Mouse (Mus musculus) embryonic facial prominence, embryonic 15.5 days (tissue): ENCODE data around the gene Ccdc103. TPM values are rescaled to one million over a fixed set of nuclear protein-coding genes. Genes with fewer than 3 reads are reported as not detected.
A peak's percentile ranks its signal among the peaks of the same experiment; 100 is the strongest.

Source experiments
- ATAC-seq: fragments of 200-750 bp; cut with Nextera tagmentation; 2 replicates; pipeline ENCODE4 v1.8.0; 2017; ENCODE audit warnings: low read depth, moderate TSS enrichment; ENCODE audit not compliant: insufficient number of reproducible peaks, low FRiP score, low TSS enrichment
- H3K27ac ChIP-seq: fragments of 300-500 bp; sonication (generic); replicated peaks from 2 replicates; pipeline ENCODE4 v1.5.1; 2015; ENCODE audit warnings: mild to moderate bottlenecking, inconsistent platforms
- H3K27me3 ChIP-seq: fragments of 300-500 bp; sonication (generic); 2 replicates; pipeline ENCODE4 v1.6.1; 2015; ENCODE audit warnings: inconsistent platforms
- H3K36me3 ChIP-seq: fragments of 300-500 bp; sonication (generic); 2 replicates; pipeline ENCODE4 v1.6.1; 2015; ENCODE audit warnings: mild to moderate bottlenecking, inconsistent platforms
- H3K4me1 ChIP-seq: fragments of 300-500 bp; sonication (generic); 2 replicates; pipeline ENCODE4 v1.6.1; 2015; ENCODE audit warnings: inconsistent platforms
- H3K4me2 ChIP-seq: fragments of 300-500 bp; sonication (generic); replicated peaks from 2 replicates; pipeline ENCODE4 v1.6.1; 2015; ENCODE audit warnings: mild to moderate bottlenecking, inconsistent platforms
- H3K4me3 ChIP-seq: fragments of 300-500 bp; sonication (generic); replicated peaks from 2 replicates; pipeline ENCODE4 v1.5.1; 2015; ENCODE audit warnings: mild to moderate bottlenecking, inconsistent platforms
- H3K9ac ChIP-seq: fragments of 300-500 bp; sonication (generic); 2 replicates; pipeline ENCODE4 v1.6.1; 2015; ENCODE audit warnings: inconsistent platforms
- H3K9me3 ChIP-seq: fragments of 300-500 bp; sonication (generic); replicated peaks from 2 replicates; pipeline ENCODE4 v1.6.1; 2016; ENCODE audit warnings: inconsistent platforms
- WGBS: fragments of 180-500 bp; shearing (Covaris S2); methylation state at CpG from one replicate; pipeline ENCODE4 v1.1.7; 2015; 5-methylcytosine and 5-hydroxymethylcytosine counted together
- polyA plus RNA-seq: library from polyadenylated mRNA; unstranded; fragments of >200 nt; fragmentation: Nextera tagmentation; extraction: Ambion mirVana; gene quantifications from 2 replicates; pipeline ENCODE4 v1.2.1, GENCODE M21; 2015

The Ccdc103 gene
- polyA plus RNA-seq, 1 experiment from 2014 or later = 5.5 TPM

DNA sequence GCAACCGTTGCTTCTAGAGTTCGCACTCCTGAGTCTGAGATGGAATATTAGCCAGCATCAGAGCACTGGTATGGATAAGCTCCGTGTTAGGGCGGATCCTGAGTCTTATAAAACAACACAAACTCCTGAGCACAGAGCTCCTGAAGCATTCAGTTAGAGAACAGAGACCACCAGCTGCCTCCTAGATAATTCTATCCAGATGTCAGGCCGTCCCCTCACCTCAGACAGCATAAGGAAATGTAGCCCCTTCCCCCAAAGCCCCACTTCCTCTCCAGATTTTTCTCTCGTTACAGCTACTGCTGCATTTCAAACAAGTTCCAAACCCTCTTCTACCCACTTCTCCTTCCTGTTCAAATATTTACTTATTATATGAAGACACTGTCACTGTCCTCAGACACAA, 25.1 kb upstream of the Ccdc103 start:
- H3K36me3 ChIP-seq = peaks cover 83% of the 10 kb centered on the region
- ATAC-seq = no peak
- WGBS = 38% methylated on average over 6 of the region's 6 CpGs
- no peak overlapping the region for H3K9ac ChIP-seq
- H3K27me3 ChIP-seq = no peaks in the 10 kb centered on the region
- no peak overlapping the region for H3K4me2 ChIP-seq
- no peak overlapping the region for H3K27ac ChIP-seq
- no peaks in the 10 kb centered on the region for H3K4me1 ChIP-seq
- H3K9me3 ChIP-seq = no peaks in the 10 kb centered on the region
- H3K4me3 ChIP-seq = no peak overlapping the region

- no peak overlapping the region for H3K9ac ChIP-seq
- 97% methylated on average over 11 of the region's 11 CpGs for WGBS
- no peaks in the 10 kb centered on the region for H3K4me1 ChIP-seq
- H3K4me2 ChIP-seq = no peak overlapping the region
- H3K36me3 ChIP-seq = peaks cover 83% of the 10 kb centered on the region
- no peak overlapping the region for H3K4me3 ChIP-seq
- H3K27ac ChIP-seq = no peak overlapping the region
- no peaks in the 10 kb centered on the region for H3K9me3 ChIP-seq
- H3K27me3 ChIP-seq = no peaks in the 10 kb centered on the region
- no peak for ATAC-seq
These were observed 22.1 kb upstream of the Ccdc103 start for GRCm38 (mm10) chr11:102858951-102859350.

DNA sequence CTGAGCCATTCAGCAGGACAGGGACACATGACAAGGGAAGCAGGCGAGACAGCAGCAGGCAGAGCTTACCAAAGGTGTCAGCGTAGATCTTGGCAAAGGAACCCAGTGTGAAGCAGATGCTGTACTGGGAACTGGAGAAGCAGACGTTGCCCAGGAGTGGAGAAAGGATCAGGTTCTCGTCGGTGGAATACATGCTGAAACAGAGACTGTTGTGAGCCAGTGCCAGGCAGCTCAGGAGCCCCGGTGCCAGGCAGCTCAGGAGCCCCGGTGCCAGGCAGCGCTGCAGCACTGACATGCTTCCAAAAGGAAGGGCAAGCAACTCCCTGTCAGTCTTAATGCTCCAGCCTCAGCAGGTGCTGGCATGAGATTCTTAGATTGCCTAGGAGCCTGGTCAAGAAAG, 21.1 kb upstream of the Ccdc103 start:
- no peak overlapping the region for H3K4me3 ChIP-seq
- peaks cover 78% of the 10 kb centered on the region for H3K36me3 ChIP-seq
- WGBS = 85% methylated on average over 8 of the region's 8 CpGs
- H3K27ac ChIP-seq = no peak overlapping the region
- H3K4me1 ChIP-seq = no peaks in the 10 kb centered on the region
- H3K9ac ChIP-seq = no peak overlapping the region
- H3K27me3 ChIP-seq = no peaks in the 10 kb centered on the region
- H3K4me2 ChIP-seq = no peak overlapping the region
- H3K9me3 ChIP-seq = no peaks in the 10 kb centered on the region
- ATAC-seq = no peak

DNA sequence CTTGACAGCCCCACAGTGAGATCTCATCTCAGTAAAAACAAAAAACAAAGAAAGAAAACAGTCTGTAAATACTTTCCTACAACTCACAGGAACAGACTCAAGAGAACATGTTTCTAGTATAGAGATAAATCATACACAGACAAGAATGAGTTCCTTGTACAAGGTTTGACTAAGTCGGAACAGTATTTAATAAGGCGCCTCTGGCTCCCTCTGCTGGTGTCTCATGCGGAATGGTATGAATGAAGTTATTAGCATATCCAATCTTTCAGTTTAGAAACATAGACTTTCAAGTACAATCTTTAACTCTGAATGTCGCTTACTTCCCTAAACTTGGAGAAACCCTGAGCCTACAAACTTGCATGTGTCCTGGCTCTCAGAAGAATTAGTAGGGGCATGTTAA, 16.7 kb upstream of the Ccdc103 start:
- no peaks in the 10 kb centered on the region for H3K9me3 ChIP-seq
- H3K27me3 ChIP-seq = no peaks in the 10 kb centered on the region
- H3K9ac ChIP-seq = no peak overlapping the region
- no peaks in the 10 kb centered on the region for H3K4me1 ChIP-seq
- no peak for ATAC-seq
- H3K4me3 ChIP-seq = no peak overlapping the region
- 21% methylated on average over 4 of the region's 4 CpGs for WGBS
- no peak overlapping the region for H3K4me2 ChIP-seq
- peaks cover 80% of the 10 kb centered on the region for H3K36me3 ChIP-seq
- no peak overlapping the region for H3K27ac ChIP-seq

GRCm38 (mm10) chr11:102874801-102875334, 6.1 kb upstream of the Ccdc103 start:
- peaks cover 49% of the 10 kb centered on the region for H3K36me3 ChIP-seq
- no peak overlapping the region for H3K9ac ChIP-seq
- no peak overlapping the region for H3K4me3 ChIP-seq
- H3K4me1 ChIP-seq = peaks cover 7% of the 10 kb centered on the region
- no peak for ATAC-seq
- H3K4me2 ChIP-seq = no peak overlapping the region
- no peaks in the 10 kb centered on the region for H3K9me3 ChIP-seq
- no peaks in the 10 kb centered on the region for H3K27me3 ChIP-seq
- 85% methylated on average over 7 of the region's 7 CpGs for WGBS
- H3K27ac ChIP-seq = no peak overlapping the region

DNA sequence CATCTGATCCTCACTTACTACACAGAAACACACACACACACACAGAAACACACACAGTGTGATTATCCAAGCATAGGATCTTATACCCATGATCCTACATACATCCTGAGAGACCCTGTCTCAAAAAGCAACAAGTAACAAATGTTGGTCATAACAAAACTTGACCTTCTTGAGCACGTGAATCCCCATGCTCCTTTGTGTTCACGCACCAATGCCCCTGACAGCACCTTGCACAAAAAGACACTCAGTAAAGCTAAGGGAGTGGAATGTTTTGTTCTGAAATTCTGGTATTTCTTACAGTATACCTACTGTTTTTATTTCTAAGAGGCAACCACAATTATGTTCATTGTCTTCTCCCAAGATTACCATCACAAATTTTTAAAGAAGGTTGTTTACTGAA, 1.4 kb upstream of the Ccdc103 start:
- Histone ChIP-seq H3K27me3 (no peaks in the 10 kb centered on the region), H3K9ac (no peak overlapping the region), H3K4me3 (peak overlapping the region; percentile 84), H3K4me2 (peak overlapping the region; percentile 66), H3K9me3 (no peaks in the 10 kb centered on the region), H3K27ac (no peak overlapping the region), H3K4me1 (peaks cover 13% of the 10 kb centered on the region), H3K36me3 (peaks cover 24% of the 10 kb centered on the region)
- 84% methylated on average over 2 of the region's 2 CpGs for WGBS
- no peak for ATAC-seq

GRCm38 (mm10) chr11:102881314-102882198, 552 bp downstream of the Ccdc103 start:
- Histone ChIP-seq H3K27ac (no peak overlapping the region), H3K9ac (peak overlapping the region; percentile 90; the same call in 1 of the 2 replicates), H3K4me3 (peak overlapping the region; percentile 84), H3K9me3 (no peaks in the 10 kb centered on the region), H3K36me3 (peaks cover 7% of the 10 kb centered on the region; the same call in 1 of the 2 replicates), H3K4me2 (peak overlapping the region; percentile 66), H3K4me1 (peaks cover 13% of the 10 kb centered on the region), H3K27me3 (peaks cover 8% of the 10 kb centered on the region; the same call in 1 of the 2 replicates)
- WGBS = 16% methylated on average over 13 of the region's 13 CpGs
- ATAC-seq = 0 out of 2 replicates have a peak, but pooled peaks have one; percentile 12

- H3K27me3 ChIP-seq = peaks cover 20% of the 10 kb centered on the region
- no peak for ATAC-seq
- 56% methylated on average over 10 of the region's 10 CpGs for WGBS
These were observed 3.7 kb downstream of the Ccdc103 start, which contains the start of gene Fam187a for GRCm38 (mm10) chr11:102884616-102885219. Gene Fam187a, plus strand, starts transcription at chr11:102885169.

GRCm38 (mm10) chr11:102887433-102887832, 6.4 kb downstream of the Ccdc103 start:
- H3K4me3 ChIP-seq = no peak overlapping the region
- no peak overlapping the region for H3K4me2 ChIP-seq
- H3K4me1 ChIP-seq = no peaks in the 10 kb centered on the region
- peaks cover 29% of the 10 kb centered on the region for H3K27me3 ChIP-seq
- 77% methylated on average over 5 of the region's 5 CpGs for WGBS
- H3K9ac ChIP-seq = no peak overlapping the region
- no peak for ATAC-seq
- H3K9me3 ChIP-seq = no peaks in the 10 kb centered on the region
- H3K27ac ChIP-seq = no peak overlapping the region
- H3K36me3 ChIP-seq = no peaks in the 10 kb centered on the region

More at GRCm38 (mm10) chr11:102884616-102885219, 3.7 kb downstream of the Ccdc103 start, which contains the start of gene Fam187a:
- Histone ChIP-seq H3K36me3 (no peaks in the 10 kb centered on the region), H3K4me1 (peaks cover 8% of the 10 kb centered on the region), H3K27ac (no peak within 1 kb of the TSS), H3K4me3 (no peak within 1 kb of the TSS), H3K4me2 (no peak within 1 kb of the TSS), H3K9ac (no peak within 1 kb of the TSS), H3K9me3 (no peaks in the 10 kb centered on the region)

DNA sequence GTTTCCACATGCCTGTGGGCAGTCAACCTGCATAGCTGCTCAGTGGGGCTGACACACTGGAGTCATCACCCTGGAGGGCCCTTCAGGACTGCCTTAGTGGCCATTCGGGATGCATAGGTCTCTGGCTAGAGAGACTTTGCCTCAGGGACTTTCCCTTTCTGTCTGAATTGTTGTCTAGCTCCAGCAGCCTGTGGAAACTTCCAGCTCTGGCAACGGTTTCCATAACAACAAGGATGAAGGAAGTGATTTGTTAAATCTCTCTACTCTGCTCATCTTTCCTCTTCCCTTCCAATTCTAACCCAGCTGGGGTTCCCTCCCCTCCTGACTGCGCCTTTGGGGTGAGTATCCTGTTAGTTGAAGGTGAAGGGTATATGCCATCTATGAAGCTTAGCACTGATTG, 7.1 kb downstream of the Ccdc103 start:
- 49% methylated on average over 3 of the region's 3 CpGs for WGBS
- ATAC-seq = no peak
- Histone ChIP-seq H3K27me3 (peaks cover 34% of the 10 kb centered on the region), H3K27ac (no peak overlapping the region), H3K4me3 (no peak overlapping the region), H3K36me3 (no peaks in the 10 kb centered on the region), H3K4me1 (peaks cover 4% of the 10 kb centered on the region; the same call in 1 of the 2 replicates), H3K4me2 (no peak overlapping the region), H3K9me3 (no peaks in the 10 kb centered on the region), H3K9ac (peak overlapping the region; percentile 1; the same call in 1 of the 2 replicates)

GRCm38 (mm10) chr11:102890096-102890495, 9.1 kb downstream of the Ccdc103 start:
- peaks cover 10% of the 10 kb centered on the region; the same call in 1 of the 2 replicates for H3K4me1 ChIP-seq
- 56% methylated on average over 5 of the region's 5 CpGs for WGBS
- no peak overlapping the region for H3K9ac ChIP-seq
- ATAC-seq = no peak
- H3K27ac ChIP-seq = no peak overlapping the region
- H3K4me2 ChIP-seq = no peak overlapping the region
- H3K36me3 ChIP-seq = no peaks in the 10 kb centered on the region
- H3K4me3 ChIP-seq = no peak overlapping the region
- no peaks in the 10 kb centered on the region for H3K9me3 ChIP-seq
- peaks cover 53% of the 10 kb centered on the region for H3K27me3 ChIP-seq
